Mouse (Mus musculus): Measurements from ENCODE around the gene Cd151.

- no peak for TF ChIP-seq EP300 (IDR thresholded peaks at IDR 0.05)
- no peak for TF ChIP-seq CTCF (IDR thresholded peaks at IDR 0.05)
Observed at GRCm38 (mm10) chr7:141471236-141471635, 4.0 kb downstream of the Cd151 start.

Measured in lung, postnatal 0 days (tissue).